Mouse (Mus musculus) CD8-positive naive resting alpha-beta T cell, adult 2 months (primary cell): ENCODE results near the gene Cryga.

ENCODE experiments used
- DNase-seq, 2 experiments: peaks; one replicate each; pipeline ENCODE4 v3.0.0; 2022; ENCODE audit warnings: low read depth in 2 of 2, low spot score in 2 of 2

Gene Cryga

GRCm38 (mm10) chr1:65103273-65103672, at the start of gene Cryga:
Gene Cryga (minus strand): TSS chr1:65103373.
- DNase-seq, result no peak

GRCm38 (mm10) chr1:65147971-65148370, 44.8 kb upstream of the Cryga start:
- no peak for DNase-seq

- DNase-seq, result no peak
These were observed 44.2 kb upstream of the Cryga start for GRCm38 (mm10) chr1:65147326-65147725.

- no peak for DNase-seq
These were observed 43.4 kb upstream of the Cryga start for GRCm38 (mm10) chr1:65146601-65147000.

GRCm38 (mm10) chr1:65144783-65145182, 41.6 kb upstream of the Cryga start:
- no peak for DNase-seq

- DNase-seq, result no peak
These were observed 34.4 kb upstream of the Cryga start for GRCm38 (mm10) chr1:65137560-65137959.

GRCm38 (mm10) chr1:65132833-65133232, 29.7 kb upstream of the Cryga start:
- no peak for DNase-seq

GRCm38 (mm10) chr1:65131671-65132070, 28.5 kb upstream of the Cryga start:
- DNase-seq, result no peak

- DNase-seq, result no peak
These were observed 27.1 kb upstream of the Cryga start for GRCm38 (mm10) chr1:65130226-65130625.

GRCm38 (mm10) chr1:65129634-65130180, 26.5 kb upstream of the Cryga start:
- DNase-seq, result no peak

GRCm38 (mm10) chr1:65122574-65123372, 19.6 kb upstream of the Cryga start, which contains the start of gene D630023F18Rik:
Gene D630023F18Rik (minus strand): TSS chr1:65123214.
- no peak for DNase-seq

GRCm38 (mm10) chr1:65119438-65119837, 16.3 kb upstream of the Cryga start, which contains the start of gene Gm28845:
Gene Gm28845 (minus strand): TSS chr1:65119558.
- no peak for DNase-seq

- no peak for DNase-seq
These were observed 15.2 kb upstream of the Cryga start for GRCm38 (mm10) chr1:65118150-65118913.

GRCm38 (mm10) chr1:65113536-65114172, 10.5 kb upstream of the Cryga start:
- no peak for DNase-seq

GRCm38 (mm10) chr1:65112807-65113196, 9.6 kb upstream of the Cryga start:
- DNase-seq, result no peak

- peak in 1 of 2 experiments; percentile 6 for DNase-seq
These were observed 9.0 kb upstream of the Cryga start for GRCm38 (mm10) chr1:65112031-65112806.

GRCm38 (mm10) chr1:65109756-65110435, 6.7 kb upstream of the Cryga start:
- DNase-seq, result no peak

GRCm38 (mm10) chr1:65109196-65109595, 6.0 kb upstream of the Cryga start:
- DNase-seq, result no peak

GRCm38 (mm10) chr1:65107654-65108279, 4.6 kb upstream of the Cryga start:
- no peak for DNase-seq

GRCm38 (mm10) chr1:65096953-65097352, 6.2 kb downstream of the Cryga start:
- no peak for DNase-seq
